Mouse (Mus musculus) lung, postnatal 10 days (tissue): ENCODE results near the gene Rb1.

ENCODE experiments used
- DNase-seq: peaks from one replicate; pipeline ENCODE4 v3.0.0; 2021

The Rb1 gene

GRCm38 (mm10) chr14:73334926-73335805, 9.5 kb upstream of the Rb1 start:
- no peak for DNase-seq

GRCm38 (mm10) chr14:73333880-73334279, 8.3 kb upstream of the Rb1 start:
- no peak for DNase-seq

DNA sequence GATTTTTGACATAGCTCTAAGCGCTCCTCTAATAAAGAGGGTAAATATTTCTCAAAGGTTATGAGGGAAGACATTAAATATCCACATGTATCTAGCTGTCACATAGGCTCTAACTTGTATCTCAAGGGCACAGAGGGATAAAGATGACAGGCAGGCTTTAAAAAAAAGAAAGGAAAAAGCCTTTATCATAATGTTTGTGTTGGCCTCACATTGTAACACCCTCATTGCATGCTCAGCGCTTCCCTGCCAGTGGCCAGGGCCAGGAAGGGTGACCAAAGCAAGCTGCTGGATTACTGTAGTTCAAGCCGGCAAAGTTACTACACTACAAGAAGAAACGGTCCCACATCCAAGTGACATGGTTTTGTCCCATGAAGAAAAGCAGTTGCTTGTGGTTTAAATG, 5.8 kb upstream of the Rb1 start:
- no peak for DNase-seq

- no peak for DNase-seq
These were observed 4.2 kb upstream of the Rb1 start for GRCm38 (mm10) chr14:73329871-73330270.

DNA sequence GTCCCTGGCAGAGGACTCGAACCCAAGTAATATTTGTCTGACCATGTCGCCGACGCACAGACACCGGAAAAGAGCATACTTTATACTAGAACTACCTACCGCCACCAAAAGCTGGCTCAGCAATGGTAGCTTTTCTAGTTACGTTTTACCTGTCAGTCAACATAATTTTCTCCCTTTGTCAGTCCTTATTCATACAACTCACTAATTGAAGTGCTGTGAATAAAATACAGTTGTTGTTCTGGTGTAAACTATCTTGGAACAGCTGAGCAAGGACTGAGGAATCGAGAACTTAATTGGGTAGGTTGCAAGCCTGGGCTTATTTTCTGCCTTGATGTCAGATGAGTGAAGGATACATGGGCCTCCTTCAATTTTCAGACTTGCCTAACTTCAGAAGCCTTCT, 889 bp upstream of the Rb1 start:
- DNase-seq, result no peak

DNA sequence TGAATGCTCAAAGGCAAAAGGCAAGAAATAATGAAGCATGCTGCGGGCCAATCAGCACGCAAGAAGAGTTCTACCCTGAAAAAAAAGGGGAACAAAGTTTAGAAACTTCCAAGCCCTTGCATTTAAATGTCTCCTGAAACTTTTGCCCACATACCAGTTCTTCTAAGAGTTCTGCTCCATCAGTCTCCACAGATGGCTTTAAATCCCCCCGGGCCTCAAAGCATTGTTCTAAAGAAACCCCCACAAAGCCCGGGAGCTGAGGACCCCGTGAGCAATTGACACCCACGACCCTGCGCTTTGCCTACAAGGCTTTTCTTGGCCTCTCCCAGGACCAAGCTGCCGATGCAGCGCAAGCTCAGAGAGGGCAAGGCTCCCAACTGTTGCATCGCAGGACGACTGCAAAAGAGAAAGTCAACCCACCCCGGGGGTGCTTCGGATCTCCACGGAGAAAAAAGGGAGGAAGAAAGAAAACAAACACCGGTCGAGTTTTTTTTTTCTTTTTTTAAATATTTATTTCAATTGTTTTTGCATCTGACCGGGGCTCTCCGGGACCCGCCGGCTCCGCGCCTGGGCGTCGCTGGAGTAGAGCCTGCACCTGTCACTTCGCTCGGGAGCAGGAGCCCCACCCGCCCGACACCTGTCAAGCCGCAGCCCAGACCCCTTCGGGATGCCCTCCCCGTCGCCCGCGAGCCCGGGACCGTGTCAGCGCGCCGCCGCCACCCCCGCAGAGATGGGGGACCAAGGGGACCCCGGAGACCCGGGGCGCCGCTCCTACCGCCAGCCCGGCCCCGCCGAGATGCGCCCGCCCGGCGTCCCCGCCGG, 777 bp downstream of the Rb1 start:
- peak; percentile 48 for DNase-seq

- no peak for DNase-seq
These were observed 1.7 kb downstream of the Rb1 start for GRCm38 (mm10) chr14:73323965-73324364.

DNA sequence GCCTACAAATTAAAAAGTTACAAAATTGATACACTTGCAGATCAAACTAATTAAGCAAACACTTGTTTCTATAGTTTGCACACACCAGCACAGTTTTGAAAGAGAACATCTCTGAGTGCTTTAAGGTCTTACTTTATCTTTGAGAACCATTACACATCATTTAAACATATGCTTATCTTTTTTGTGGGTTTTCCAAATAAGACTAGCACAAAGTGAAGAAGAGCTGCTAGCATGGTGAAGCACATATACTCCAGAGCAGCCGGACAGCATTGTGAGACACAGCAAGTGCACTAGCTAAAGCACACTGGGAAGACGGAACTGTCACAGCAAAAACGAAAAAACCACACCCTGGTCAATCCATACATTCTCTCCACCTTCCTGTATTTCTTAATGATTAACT, 3.5 kb downstream of the Rb1 start:
- no peak for DNase-seq

- DNase-seq, result no peak
These were observed 8.7 kb downstream of the Rb1 start for GRCm38 (mm10) chr14:73316933-73317332.

DNA sequence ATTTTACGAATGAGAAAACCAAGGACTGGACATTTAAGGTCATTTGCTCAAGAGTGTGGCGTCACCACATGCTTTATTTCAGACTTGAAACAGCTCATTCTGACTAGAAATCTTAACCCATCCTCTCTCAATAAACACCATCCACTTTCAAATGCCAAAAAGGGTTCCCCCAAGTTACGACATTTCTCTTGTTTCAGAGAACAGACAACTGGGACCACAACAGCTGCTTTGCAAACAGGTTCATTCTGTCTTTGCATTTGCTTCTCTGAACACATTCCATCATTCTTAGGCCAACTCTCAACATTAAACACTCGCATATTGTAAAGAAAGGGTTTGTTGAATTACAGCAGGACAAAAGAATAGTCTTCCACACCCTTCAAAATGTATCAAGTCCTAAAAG, 11.8 kb downstream of the Rb1 start:
- no peak for DNase-seq

DNA sequence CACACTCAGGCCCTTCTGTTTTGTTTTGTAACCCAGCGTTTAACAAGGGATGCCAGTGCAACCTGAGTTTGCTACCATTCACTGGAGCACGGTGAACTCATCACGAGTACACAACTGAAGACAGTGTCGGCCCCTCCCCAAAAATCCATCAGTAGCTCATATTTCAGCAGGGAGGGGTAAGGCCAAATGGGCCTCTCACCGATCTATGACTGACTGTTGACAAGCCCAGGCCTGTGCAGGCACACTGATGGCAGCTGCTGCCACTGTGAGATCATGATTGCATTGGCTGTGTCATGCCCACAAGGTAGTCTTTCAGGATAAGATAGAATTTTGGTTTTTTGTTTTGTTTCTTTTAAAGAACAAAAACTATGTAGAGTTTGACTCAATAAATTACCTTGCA, 12.2 kb downstream of the Rb1 start:
- DNase-seq, result no peak

- no peak for DNase-seq
These were observed 12.7 kb downstream of the Rb1 start for GRCm38 (mm10) chr14:73312909-73313308.

DNA sequence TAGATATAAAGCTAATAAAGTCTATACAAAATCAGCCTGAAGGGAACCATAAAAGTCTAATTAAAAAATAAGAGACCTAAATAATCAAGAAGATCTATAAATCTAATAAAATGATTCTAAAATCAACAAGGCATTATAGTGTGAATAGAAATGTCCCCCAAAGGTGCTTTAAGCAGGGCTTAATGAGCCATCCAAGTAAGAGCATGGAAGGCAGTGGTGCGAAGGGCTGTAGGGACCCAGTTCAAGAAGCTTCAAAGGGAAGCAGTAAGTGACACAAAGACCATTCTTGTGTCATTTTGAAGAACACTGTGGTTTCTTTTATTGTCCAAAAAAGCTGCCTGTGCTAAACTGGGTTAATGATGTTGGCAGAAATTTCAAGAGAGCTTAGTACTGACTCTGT, 18.1 kb downstream of the Rb1 start:
- no peak for DNase-seq

DNA sequence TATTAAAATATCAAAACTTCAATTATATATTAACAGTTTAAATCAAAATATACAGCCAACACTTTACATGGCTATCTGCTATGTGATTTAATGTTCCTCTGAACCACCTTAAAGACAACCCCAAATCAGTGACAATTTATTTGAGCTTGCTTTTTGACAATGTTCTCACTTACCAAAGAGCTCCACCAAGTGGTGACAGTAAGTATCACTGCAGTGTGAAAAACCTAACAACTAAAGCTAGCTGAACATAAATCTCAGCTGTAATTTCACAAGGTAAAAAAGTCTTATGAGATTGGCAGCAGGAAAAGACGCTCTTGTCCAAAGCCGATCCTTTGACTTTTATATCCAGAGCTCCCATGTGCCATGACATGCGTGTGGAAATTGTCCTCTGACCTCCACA, 22.4 kb downstream of the Rb1 start:
- DNase-seq, result peak; percentile 65

DNA sequence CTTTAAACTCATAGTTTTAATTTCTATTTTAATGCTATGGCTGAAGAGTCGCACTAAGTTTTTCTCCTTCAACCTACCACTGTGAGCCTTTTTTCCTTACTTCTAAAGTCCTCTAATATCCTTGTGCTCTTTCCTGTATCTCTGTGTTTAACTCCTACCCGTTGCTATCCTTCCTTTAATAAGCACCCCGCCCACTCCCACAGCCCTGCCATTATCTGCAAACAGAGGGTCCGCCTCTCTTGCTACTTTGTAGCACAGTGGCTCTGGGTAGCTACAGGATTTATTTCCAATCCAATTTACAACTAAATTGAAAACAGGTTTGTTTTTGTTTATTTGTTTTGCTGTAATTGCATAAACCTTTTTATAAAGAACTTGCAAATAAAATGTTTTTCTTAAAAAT, 23.8 kb downstream of the Rb1 start:
- DNase-seq, result no peak

DNA sequence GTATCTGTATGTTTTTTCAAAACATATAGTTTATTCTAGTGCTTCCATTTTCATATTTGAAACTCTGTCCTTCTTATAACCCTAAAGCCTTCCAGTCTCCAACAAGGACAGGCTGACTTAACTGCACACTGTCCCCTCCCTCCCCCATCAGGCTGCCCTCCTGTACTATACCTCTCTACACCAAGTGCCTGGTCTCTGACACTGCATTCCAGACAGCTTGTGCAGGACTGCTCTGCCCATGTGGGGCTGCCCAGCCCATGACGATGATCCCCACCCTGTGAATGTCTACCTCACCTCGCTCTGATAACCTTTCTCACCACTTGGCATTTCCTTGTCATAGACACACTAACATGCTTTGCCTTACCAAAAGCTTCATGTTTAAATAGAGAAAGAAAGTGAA, 30.1 kb downstream of the Rb1 start:
- DNase-seq, result no peak

- peak; percentile 28 for DNase-seq
These were observed 32.0 kb downstream of the Rb1 start for GRCm38 (mm10) chr14:73293616-73294015.

- DNase-seq, result no peak
These were observed 33.2 kb downstream of the Rb1 start for GRCm38 (mm10) chr14:73292434-73292833.

- DNase-seq, result no peak
These were observed 35.7 kb downstream of the Rb1 start for GRCm38 (mm10) chr14:73289915-73290314.

DNA sequence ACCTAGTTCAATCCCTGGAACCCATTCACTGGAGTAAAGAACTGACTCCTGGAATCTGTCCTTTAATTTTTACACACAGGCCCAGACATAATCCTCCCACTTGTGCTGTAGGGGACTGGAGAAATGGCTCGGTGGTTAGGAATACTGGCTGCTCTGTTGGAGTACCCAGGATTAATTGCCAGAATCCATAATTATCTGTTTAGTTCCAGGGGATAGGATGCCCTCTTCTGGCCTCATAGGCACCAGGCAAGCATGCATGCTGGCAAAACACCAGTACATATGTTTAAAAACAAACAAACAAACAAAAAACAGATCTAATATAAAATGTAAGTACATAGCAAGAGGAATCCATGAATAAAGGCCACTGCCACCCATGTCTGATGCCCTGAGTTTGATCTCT, 44.6 kb downstream of the Rb1 start:
- no peak for DNase-seq

DNA sequence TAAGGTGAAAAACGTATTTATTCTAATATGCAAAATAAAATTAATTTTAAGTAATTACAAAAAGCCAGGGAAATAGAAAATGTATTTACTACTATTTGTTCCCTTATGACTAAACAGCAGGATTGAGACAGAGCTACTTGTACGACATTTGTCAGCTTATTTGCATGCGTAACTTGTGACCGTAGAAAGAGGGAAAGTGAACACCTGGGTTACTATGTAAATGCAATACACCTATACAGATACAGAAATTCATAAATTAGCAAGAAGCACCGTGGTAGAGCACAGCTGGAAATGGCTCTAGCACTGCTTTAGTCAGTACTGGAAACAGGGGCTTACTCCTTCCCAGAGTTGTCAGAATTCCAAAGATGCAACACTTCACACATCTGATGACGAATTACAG, 46.5 kb downstream of the Rb1 start:
- no peak for DNase-seq

DNA sequence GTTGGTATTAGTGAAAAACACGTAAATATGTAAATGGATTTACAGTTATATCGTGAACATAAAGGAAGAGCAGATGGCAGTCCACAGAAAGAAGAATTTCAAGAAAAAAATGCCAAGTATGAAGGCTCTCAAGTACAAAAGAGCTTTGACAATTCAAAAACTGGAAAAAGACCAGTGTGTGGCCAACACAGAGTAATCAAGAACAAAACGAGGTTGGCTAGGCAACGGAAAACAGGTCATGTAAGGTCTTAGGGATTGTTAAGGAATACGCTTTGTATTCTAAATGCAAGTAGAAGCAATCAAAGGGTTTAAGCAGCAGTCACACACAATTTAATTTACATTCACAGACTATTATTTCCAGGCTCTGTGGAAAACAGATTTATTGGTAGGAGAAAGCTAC, 53.8 kb downstream of the Rb1 start:
- DNase-seq, result no peak

DNA sequence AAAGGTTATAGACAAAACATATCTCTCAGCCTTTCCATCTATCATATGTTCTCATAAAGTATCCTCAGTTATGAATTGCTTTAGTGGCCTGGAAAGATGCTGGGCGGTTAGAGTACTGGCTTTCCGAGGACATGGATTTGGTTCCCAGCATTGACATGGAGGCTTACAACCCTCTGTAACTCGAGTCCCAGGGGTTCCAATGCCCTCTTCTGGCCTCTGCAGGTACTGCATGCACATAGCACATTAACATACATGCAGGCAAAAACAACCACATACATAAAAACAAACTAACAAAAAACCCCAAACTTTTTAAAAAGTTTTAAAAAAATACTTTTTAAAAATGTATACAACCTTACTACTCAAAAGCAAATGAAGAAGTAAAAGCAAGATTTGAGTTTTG, 59.5 kb downstream of the Rb1 start:
- DNase-seq, result no peak

- no peak for DNase-seq
These were observed 63.4 kb downstream of the Rb1 start for GRCm38 (mm10) chr14:73262210-73262609.
